Mouse (Mus musculus): Measurements from ENCODE around the gene Fgfr2. TPM values are rescaled to one million over a fixed set of nuclear protein-coding genes. Genes with fewer than 3 reads are reported as not detected.

Gene Fgfr2
- polyA plus RNA-seq, 1 experiment from 2014 or later: 34.1 TPM

DNA sequence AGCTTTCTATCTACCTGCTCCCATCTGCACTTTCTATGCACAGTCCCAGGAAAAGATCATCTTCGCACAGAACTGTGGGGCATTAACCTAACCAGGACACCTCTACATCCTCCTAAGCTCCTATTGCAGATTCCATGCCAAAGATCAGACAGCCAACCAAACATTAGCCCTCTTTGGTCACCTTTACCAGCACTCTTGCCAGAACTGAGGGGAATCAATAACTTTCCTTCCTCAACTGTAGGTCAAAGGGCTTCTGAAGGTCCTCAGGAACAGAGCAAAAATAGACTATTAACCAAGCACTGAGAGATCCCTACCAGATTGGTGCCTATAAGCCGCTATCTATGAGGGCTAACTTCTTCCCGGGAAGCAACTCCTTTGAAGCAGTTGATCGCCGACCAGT is 2911.7 kb downstream of the Fgfr2 start:
- Histone ChIP-seq H3K9ac (no peak overlapping the region), H3K4me1 (replicated peaks) (0 out of 2 replicates have a peak, but pooled peaks cover 6% of the 10 kb centered on the region), H3K27me3 (replicated peaks) (no peaks in the 10 kb centered on the region), H3K9me3 (replicated peaks) (no peaks in the 10 kb centered on the region), H3K36me3 (no peaks in the 10 kb centered on the region), H3K4me3 (no peak overlapping the region), H3K4me2 (no peak overlapping the region), H3K27ac (ENCODE audit: poor library complexity, severe bottlenecking) (no peak overlapping the region)
- 59% methylated on average over 5 of the region's 5 CpGs for WGBS
- no peak for ATAC-seq (ENCODE audit: insufficient number of reproducible peaks, low FRiP score)

DNA sequence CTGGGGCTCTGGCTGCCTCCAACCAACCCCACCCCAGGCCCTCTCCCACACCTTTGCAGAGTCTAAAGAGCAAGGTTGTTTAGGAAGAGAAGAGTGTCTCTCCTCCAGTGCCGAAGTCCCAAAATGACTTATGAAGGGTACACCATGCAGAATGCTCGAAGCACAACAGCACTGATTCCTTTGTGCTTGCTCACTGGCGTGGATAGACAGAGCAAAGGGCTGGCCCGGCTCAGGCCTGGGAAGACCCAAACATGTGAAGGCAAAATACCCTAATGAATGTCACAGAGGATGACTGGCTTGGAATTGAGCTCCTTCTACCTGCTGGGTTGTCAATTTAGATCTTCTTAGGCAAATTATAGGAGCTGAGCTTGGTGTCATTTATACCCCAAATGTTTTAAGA is 2914.5 kb downstream of the Fgfr2 start:
- WGBS: 91% methylated on average over 4 of the region's 4 CpGs
- Histone ChIP-seq H3K4me2 (no peak overlapping the region), H3K27ac (ENCODE audit: poor library complexity, severe bottlenecking) (no peak overlapping the region), H3K36me3 (no peaks in the 10 kb centered on the region), H3K9ac (no peak overlapping the region), H3K9me3 (replicated peaks) (no peaks in the 10 kb centered on the region), H3K4me1 (replicated peaks) (peaks cover 8% of the 10 kb centered on the region; the same call in 1 of the 2 replicates), H3K4me3 (no peak overlapping the region), H3K27me3 (replicated peaks) (no peaks in the 10 kb centered on the region)
- ATAC-seq (ENCODE audit: insufficient number of reproducible peaks, low FRiP score): no peak

DNA sequence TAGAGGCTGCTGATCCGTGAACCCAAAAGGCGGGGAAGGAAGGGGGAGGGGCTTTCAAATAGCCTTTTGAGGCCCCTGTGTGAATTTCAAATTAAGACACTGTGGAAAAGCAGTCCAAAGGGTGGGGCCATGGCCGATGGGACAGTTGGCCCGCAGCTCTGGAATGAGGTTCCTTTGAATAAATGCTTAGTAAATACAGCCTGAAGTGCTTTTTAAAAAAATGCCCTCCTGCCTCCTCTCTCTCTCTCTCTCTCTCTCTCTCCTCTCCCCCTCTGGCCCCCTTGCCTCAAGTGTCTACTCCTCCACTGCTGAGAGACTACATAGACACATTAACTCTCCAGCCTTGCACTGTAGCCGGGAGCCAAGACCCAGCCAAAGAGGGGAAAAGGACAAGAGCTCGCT is 2917.0 kb downstream of the Fgfr2 start:
- Histone ChIP-seq H3K9me3 (replicated peaks) (no peaks in the 10 kb centered on the region), H3K4me2 (no peak overlapping the region), H3K27ac (ENCODE audit: poor library complexity, severe bottlenecking) (no peak overlapping the region), H3K36me3 (no peaks in the 10 kb centered on the region), H3K27me3 (replicated peaks) (no peaks in the 10 kb centered on the region), H3K4me3 (no peak overlapping the region), H3K9ac (no peak overlapping the region), H3K4me1 (replicated peaks) (peaks cover 8% of the 10 kb centered on the region; the same call in 1 of the 2 replicates)
- ATAC-seq (ENCODE audit: insufficient number of reproducible peaks, low FRiP score): no peak
- 58% methylated on average over 6 of the region's 6 CpGs for WGBS

DNA sequence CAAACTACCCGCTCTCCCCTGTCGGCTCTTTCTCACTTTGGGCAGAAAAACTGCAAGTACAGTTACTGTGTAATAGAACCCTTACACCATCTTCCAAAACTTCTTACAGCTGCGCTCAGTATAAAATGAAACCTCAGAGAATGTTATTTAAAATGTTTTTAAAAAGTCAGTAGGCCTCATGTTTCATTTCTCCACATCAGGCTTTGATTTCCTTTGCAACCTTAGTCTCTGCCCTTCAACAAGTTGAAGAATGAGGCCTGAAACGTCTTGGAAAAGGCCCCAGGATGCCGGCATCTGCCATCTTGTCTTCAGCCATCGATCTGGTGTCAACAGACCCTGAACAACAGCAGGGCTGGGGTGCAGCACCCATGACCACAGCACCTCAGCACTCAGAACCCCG is 2918.0 kb downstream of the Fgfr2 start:
- H3K27me3 ChIP-seq (replicated peaks): no peaks in the 10 kb centered on the region
- H3K4me1 ChIP-seq (replicated peaks): peaks cover 8% of the 10 kb centered on the region; the same call in 1 of the 2 replicates
- H3K36me3 ChIP-seq: no peaks in the 10 kb centered on the region; the same call in 1 of the 2 replicates
- no peak overlapping the region for H3K4me3 ChIP-seq
- 85% methylated on average over 7 of the region's 7 CpGs for WGBS
- H3K9ac ChIP-seq: no peak overlapping the region
- no peak for ATAC-seq (ENCODE audit: insufficient number of reproducible peaks, low FRiP score)
- H3K4me2 ChIP-seq: no peak overlapping the region
- H3K9me3 ChIP-seq (replicated peaks): no peaks in the 10 kb centered on the region
- no peak overlapping the region for H3K27ac ChIP-seq (ENCODE audit: poor library complexity, severe bottlenecking)

DNA sequence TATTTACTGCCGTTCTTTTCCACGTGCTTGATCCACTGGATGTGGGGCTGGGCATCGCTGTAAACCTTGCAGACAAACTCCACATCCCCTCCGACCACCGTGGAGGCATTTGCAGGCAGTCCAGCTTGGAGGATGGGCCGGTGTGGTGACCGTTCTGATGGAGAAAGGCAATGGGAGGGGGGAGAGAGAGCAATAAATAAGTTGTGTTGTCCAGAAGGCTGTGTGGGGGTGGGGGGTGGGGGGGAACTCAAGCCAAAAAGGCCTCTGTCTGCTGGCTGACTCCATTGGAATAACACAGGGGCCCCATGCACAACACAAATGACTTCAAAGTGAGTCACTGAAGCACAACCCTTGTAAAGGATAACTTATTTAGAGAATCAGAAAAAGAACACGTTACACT is 2922.1 kb downstream of the Fgfr2 start:
- WGBS: 88% methylated on average over 8 of the region's 8 CpGs
- no peak overlapping the region for H3K4me3 ChIP-seq
- H3K27ac ChIP-seq (ENCODE audit: poor library complexity, severe bottlenecking): no peak overlapping the region
- H3K36me3 ChIP-seq: peaks cover 3% of the 10 kb centered on the region
- no peak overlapping the region for H3K4me2 ChIP-seq
- H3K4me1 ChIP-seq (replicated peaks): peaks cover 14% of the 10 kb centered on the region
- no peaks in the 10 kb centered on the region for H3K27me3 ChIP-seq (replicated peaks)
- H3K9me3 ChIP-seq (replicated peaks): no peaks in the 10 kb centered on the region
- H3K9ac ChIP-seq: no peak overlapping the region
- ATAC-seq (ENCODE audit: insufficient number of reproducible peaks, low FRiP score): no peak

DNA sequence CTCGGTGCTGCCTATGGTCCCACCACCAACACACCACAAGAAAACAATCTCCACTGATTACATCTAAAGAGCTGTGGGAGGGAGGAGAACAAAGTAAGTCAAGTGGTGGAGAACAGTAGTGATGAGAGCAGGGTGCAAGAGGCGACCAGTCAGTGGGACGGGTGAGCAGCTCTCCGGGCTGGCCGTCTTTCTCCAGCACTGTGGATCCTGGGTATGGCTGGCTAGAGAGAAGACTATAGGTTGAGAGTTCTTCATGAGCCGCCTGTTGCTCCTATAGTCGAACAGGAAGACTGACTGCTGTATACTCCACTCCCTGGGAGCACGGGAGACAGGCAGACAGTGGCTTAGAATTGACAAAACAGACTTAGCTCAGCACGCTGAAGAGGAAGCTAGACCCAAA is 2923.2 kb downstream of the Fgfr2 start:
- ATAC-seq (ENCODE audit: insufficient number of reproducible peaks, low FRiP score): no peak; the same call in 1 of the 2 replicates
- 77% methylated on average over 9 of the region's 9 CpGs for WGBS
- Histone ChIP-seq H3K27ac (ENCODE audit: poor library complexity, severe bottlenecking) (no peak overlapping the region), H3K36me3 (peaks cover 3% of the 10 kb centered on the region), H3K27me3 (replicated peaks) (no peaks in the 10 kb centered on the region), H3K4me2 (no peak overlapping the region), H3K9me3 (replicated peaks) (no peaks in the 10 kb centered on the region), H3K4me3 (no peak overlapping the region), H3K9ac (no peak overlapping the region), H3K4me1 (replicated peaks) (peaks cover 13% of the 10 kb centered on the region)

DNA sequence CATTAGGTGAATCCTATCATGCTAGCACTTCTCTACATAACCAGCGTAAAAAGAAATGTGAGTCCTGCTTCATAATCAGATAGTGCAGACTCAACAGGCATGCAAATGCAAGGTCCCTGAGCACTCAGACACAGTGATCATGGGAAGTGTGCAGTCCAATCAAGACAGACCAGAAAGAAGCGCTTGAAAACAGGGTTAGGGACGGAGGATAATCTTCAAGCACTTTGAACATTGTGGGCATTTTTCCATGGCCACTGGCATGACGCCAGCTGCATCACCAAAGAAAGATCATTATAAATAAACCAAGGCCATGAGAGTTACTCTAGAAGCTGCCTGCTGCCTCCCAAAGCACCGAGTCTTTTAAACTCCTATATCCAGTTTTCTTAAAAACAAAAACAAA is 2923.8 kb downstream of the Fgfr2 start:
- Histone ChIP-seq H3K9ac (no peak overlapping the region), H3K27ac (ENCODE audit: poor library complexity, severe bottlenecking) (no peak overlapping the region), H3K4me3 (no peak overlapping the region), H3K4me1 (replicated peaks) (peaks cover 13% of the 10 kb centered on the region), H3K36me3 (peaks cover 3% of the 10 kb centered on the region), H3K4me2 (no peak overlapping the region), H3K27me3 (replicated peaks) (no peaks in the 10 kb centered on the region), H3K9me3 (replicated peaks) (no peaks in the 10 kb centered on the region)
- WGBS: 72% methylated on average over 5 of the region's 5 CpGs
- ATAC-seq (ENCODE audit: insufficient number of reproducible peaks, low FRiP score): no peak

DNA sequence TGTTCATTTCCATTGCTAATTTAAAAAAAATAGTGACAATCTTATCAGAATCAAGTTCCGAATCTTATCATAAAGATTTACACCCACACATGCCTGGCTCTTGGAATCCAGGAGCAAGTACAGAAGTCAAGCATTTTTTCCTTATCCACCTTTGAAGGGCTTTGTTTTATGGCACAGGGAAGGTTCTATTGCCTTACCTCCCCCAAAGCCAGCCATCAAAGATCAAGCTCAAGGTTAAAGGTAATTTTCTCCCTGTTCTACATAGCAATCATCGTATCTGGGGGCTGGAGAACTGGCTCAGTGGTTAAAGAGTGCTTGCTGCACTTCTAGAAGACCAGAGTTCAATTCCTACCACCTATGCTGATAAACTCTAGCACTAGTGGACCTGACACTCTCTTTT is 2928.1 kb downstream of the Fgfr2 start:
- peaks cover 13% of the 10 kb centered on the region for H3K4me1 ChIP-seq (replicated peaks)
- H3K36me3 ChIP-seq: peaks cover 3% of the 10 kb centered on the region
- H3K27ac ChIP-seq (ENCODE audit: poor library complexity, severe bottlenecking): no peak overlapping the region
- WGBS: 77% methylated on average over 2 of the region's 2 CpGs
- no peak for ATAC-seq (ENCODE audit: insufficient number of reproducible peaks, low FRiP score)
- no peak overlapping the region for H3K4me3 ChIP-seq
- H3K4me2 ChIP-seq: no peak overlapping the region
- H3K27me3 ChIP-seq (replicated peaks): no peaks in the 10 kb centered on the region
- no peaks in the 10 kb centered on the region for H3K9me3 ChIP-seq (replicated peaks)
- no peak overlapping the region for H3K9ac ChIP-seq

DNA sequence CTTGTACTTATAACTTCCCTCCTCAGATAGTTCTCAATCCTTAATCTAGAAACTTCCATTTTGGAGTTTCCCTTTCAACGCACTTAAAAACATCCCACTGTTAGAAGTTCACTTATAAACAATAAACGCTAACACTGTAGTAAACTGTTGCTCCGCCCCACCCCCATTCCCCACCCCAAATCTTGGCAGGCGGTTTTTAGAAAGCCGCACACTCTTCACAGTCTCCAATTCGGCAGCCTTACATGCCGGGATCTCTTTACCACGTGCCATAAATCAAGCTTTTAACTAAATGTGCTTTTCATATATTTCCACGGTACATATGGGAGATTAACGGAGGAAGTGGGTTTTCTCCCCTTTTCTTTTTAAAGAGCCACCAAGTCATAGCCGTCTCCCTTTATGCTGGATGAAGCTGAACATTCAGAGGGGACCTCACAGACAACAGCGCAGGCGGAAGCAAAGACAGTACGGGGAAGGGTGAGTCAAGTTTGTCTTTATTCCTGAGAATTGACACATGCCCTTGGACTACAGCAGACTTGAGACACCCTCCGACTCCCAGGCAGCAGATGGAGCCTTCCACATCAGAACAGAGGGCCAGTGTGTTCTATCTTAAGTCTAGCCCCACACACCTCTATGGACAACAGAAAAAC is 2932.7 kb downstream of the Fgfr2 start:
- no peak overlapping the region for H3K9ac ChIP-seq
- H3K4me1 ChIP-seq (replicated peaks): no peaks in the 10 kb centered on the region; the same call in 1 of the 2 replicates
- peaks cover 16% of the 10 kb centered on the region for H3K36me3 ChIP-seq
- no peaks in the 10 kb centered on the region for H3K27me3 ChIP-seq (replicated peaks)
- H3K4me2 ChIP-seq: no peak overlapping the region
- no peaks in the 10 kb centered on the region for H3K9me3 ChIP-seq (replicated peaks)
- no peak overlapping the region for H3K27ac ChIP-seq (ENCODE audit: poor library complexity, severe bottlenecking)
- no peak for ATAC-seq (ENCODE audit: insufficient number of reproducible peaks, low FRiP score)
- WGBS: 69% methylated on average over 15 of the region's 15 CpGs
- H3K4me3 ChIP-seq: no peak overlapping the region

DNA sequence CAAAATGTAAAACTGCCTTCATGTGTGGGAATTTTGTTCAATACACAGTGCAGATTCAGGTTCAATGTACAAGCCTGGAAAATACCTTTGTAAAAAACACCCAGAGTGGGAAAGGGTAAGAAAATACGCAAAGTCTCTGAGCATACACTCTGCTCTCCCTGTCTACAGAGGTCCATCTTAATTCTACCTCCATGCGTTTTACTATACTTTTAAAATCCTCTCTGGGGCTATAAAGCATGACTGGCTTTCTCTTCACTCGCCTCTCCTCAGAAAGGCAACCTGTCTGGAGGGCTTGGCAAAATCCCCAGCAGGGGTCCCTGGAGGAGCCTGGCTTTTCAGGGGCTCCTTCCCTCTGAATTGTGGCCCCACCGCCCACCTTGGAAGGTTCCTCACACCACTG is 2933.2 kb downstream of the Fgfr2 start:
- no peak overlapping the region for H3K27ac ChIP-seq (ENCODE audit: poor library complexity, severe bottlenecking)
- no peak overlapping the region for H3K4me2 ChIP-seq
- H3K4me3 ChIP-seq: no peak overlapping the region
- ATAC-seq (ENCODE audit: insufficient number of reproducible peaks, low FRiP score): no peak
- WGBS: 79% methylated on average over 4 of the region's 4 CpGs
- H3K9me3 ChIP-seq (replicated peaks): no peaks in the 10 kb centered on the region
- no peaks in the 10 kb centered on the region; the same call in 1 of the 2 replicates for H3K4me1 ChIP-seq (replicated peaks)
- no peak overlapping the region for H3K9ac ChIP-seq
- no peaks in the 10 kb centered on the region for H3K27me3 ChIP-seq (replicated peaks)
- H3K36me3 ChIP-seq: peaks cover 19% of the 10 kb centered on the region

DNA sequence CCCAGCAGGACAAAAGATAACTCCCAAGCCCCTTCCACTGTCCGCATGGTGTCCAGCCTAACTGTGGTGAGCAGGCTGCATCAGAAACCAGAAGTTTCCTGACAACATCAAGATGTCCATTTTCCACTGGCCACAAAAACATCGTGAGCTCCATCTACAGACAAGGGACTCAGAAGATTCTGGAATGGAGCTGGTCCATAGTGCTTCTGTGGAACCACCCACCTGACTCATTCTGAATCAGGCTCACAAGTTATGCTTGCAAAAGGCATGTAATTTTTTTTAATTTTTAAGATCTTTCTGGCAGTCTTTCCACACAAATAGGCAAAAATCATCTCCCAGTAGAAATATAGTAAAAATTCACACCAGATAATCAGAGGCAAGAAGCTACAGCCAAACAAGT is 2935.0 kb downstream of the Fgfr2 start:
- no peak overlapping the region for H3K27ac ChIP-seq (ENCODE audit: poor library complexity, severe bottlenecking)
- WGBS: 84% methylated on average over 2 of the region's 2 CpGs

DNA sequence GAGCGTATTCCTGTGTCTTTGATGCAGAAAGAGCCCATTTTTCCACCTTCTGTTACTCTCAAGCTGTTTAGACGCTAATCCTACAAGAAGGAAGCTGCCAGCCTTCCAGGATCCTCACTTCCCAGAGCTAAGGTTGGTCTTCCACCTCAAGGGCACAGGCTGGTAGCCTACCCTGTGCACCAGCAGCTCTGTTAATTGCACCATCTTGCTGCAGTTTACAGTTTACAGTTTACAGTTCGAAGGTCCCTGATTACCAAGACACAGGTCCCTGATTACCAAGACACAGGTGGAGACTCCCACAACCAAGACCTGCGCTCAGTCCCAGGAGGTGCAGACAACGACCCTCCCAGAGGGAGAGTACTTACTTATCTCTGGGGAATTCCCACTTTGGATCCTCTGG is 2938.3 kb downstream of the Fgfr2 start:
- Histone ChIP-seq H3K4me2 (no peak overlapping the region), H3K9ac (no peak overlapping the region), H3K4me1 (replicated peaks) (no peaks in the 10 kb centered on the region; the same call in 1 of the 2 replicates), H3K27ac (ENCODE audit: poor library complexity, severe bottlenecking) (no peak overlapping the region), H3K9me3 (replicated peaks) (no peaks in the 10 kb centered on the region), H3K36me3 (peaks cover 35% of the 10 kb centered on the region), H3K4me3 (no peak overlapping the region), H3K27me3 (replicated peaks) (no peaks in the 10 kb centered on the region)
- WGBS: 63% methylated on average over 5 of the region's 5 CpGs
- no peak for ATAC-seq (ENCODE audit: insufficient number of reproducible peaks, low FRiP score)

More for the DNA sequence above, 2935.0 kb downstream of the Fgfr2 start:
- peaks cover 31% of the 10 kb centered on the region for H3K36me3 ChIP-seq
- H3K4me1 ChIP-seq (replicated peaks): no peaks in the 10 kb centered on the region; the same call in 1 of the 2 replicates
- ATAC-seq (ENCODE audit: insufficient number of reproducible peaks, low FRiP score): no peak
- H3K4me2 ChIP-seq: no peak overlapping the region
- no peaks in the 10 kb centered on the region for H3K9me3 ChIP-seq (replicated peaks)
- H3K27me3 ChIP-seq (replicated peaks): no peaks in the 10 kb centered on the region
- no peak overlapping the region for H3K4me3 ChIP-seq
- no peak overlapping the region for H3K9ac ChIP-seq
